Mouse (Mus musculus) CD4-positive naive resting alpha-beta T cell, adult 76 days (primary cell): ENCODE measurements around the gene Vmn1r79. TPM values are rescaled to one million over a fixed set of nuclear protein-coding genes. Genes with fewer than 3 reads are reported as not detected.

ENCODE experiments used
- total RNA-seq: library from RNA; stranded (reverse); gene quantifications from one replicate; pipeline ENCODE4 v1.2.4, GENCODE M21; 2023

Gene Vmn1r79
- not detected for total RNA-seq

DNA sequence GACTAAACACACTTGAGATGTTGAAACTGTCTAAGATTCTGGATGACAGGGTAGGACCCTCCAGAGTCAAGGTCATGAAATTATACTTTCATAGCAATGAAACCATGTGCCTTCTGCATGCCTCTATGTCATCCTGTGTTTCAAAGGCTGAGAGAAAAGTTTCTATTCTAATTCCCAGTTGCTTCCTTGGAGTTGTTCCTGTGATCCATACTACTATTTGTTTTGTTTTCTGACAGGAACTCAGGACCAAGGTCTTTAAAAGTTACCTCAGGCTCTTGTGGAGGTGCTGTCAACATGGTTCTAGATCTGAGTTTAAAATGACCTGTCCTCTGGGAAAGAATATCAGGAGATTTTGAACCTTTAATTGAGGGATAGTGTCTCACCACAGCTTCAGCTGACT lies at the start of gene Vmn1r79:
TSS of gene Vmn1r79 (plus strand) at position 301 of the 400 bp plus-strand sequence.

DNA sequence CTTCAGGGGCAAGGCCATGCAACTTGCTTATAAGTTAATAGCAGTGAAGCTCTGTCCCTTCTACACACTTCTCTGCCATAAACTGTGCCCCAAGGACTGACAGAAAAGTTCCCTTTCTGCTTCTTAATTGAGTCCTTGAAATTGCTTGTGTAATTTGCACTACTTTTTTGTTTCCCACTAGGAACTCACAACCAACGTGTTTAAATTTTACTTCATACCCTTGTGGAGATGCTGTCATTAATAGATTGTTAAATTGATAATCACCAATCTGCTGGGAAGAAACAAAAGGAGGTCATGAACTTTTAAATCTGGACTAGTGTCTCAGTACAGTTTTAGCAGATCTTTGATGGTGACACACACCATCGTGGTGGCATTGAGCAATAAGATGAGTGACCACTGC lies 21.1 kb upstream of the Vmn1r79 start, which contains the start of gene Vmn1r78:
TSS of gene Vmn1r78 (plus strand) at position 301 of the 400 bp plus-strand sequence.

DNA sequence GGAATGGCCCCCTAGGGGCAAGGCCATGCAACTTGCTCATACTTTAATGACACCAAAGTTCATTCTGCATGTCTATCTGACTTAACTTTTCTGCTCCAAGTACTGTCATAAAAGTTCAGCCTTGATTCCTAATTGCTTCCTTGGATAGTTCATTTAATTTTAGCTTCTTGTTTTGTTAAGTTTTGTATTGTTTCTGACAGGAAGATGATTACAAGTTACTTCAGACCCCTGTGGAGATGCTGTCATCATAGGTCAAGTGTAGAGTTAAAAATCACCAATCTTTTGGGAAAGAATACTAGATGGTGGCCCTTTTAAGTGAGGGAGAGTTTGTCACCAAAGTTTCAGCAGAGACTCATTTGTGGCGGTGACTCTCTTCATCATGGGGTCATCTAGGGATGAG lies 17.9 kb downstream of the Vmn1r79 start, which contains the start of gene Vmn1r80:
TSS of gene Vmn1r80 (plus strand) at position 301 of the 400 bp plus-strand sequence.

Other genes with a start within 250 kb of the Vmn1r79 start
- gene Vmn1r76, start 233.1 kb upstream of the Vmn1r79 start, total RNA-seq = not detected
- gene Vmn1r77, start 134.5 kb upstream of the Vmn1r79 start, total RNA-seq = not detected
- gene Vmn1r78, start 21.0 kb upstream of the Vmn1r79 start, total RNA-seq = not detected
- gene Vmn1r80, start 18.0 kb downstream of the Vmn1r79 start, total RNA-seq = not detected
- not detected for gene Vmn1r81, start 97.0 kb downstream of the Vmn1r79 start, total RNA-seq
- not detected for gene Vmn1r82, start 129.2 kb downstream of the Vmn1r79 start, total RNA-seq
- not detected for gene Vmn1r83, start 158.2 kb downstream of the Vmn1r79 start, total RNA-seq
- gene Vmn1r84, start 198.0 kb downstream of the Vmn1r79 start, total RNA-seq = not detected